Mouse (Mus musculus): ENCODE results near the gene Slc6a13.

DNA sequence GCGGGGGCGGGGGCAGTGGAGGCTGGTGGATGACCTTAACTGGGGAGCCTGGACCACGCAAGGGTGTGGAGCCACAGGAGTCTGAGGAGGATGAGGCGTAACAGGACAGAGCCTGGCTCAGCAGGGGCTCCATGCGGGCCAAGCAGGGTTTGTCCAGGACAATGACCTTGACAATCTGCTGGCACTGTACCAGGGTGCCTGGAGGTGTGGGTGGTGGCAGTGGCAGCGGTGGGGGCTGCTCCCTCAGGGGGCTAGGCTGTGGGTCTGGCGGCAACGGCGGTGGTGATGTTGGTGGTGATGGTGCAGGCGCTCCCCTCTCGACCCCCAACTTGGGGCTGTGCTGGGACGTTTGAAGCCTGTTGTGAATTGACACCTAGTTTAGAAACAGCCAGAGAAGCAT is 76.1 kb downstream of the Slc6a13 start:
- TF ChIP-seq POLR2A (IDR thresholded peaks at IDR 0.05; ENCODE audit: insufficient read depth, low read length) (no peak), CTCF (IDR thresholded peaks at IDR 0.05; ENCODE audit: low read depth, low read length) (no peak), EP300 (IDR thresholded peaks at IDR 0.05; ENCODE audit: insufficient read depth, low read depth, low read length) (no peak)

All from ES-Bruce4 (cell line).